ENCODE assay signal across 7 mouse cellular contexts in genomic region chr17:27908888-27909621, GRCm38 (mm10). TPM values are rescaled to one million over a fixed set of nuclear protein-coding genes. Genes with fewer than 3 reads are reported as not detected.
DNase-seq lines count a peak whose midpoint lies in the region; ATAC-seq and TF ChIP-seq lines count a peak whose summit lies in the region.

Gene Anks1, plus strand, starts transcription at chr17:27909306.

- H3K4me3 ChIP-seq in limb, embryonic 12.5 days (replicated peaks) = peak within 1 kb of the TSS; percentile 97
- peak within 1 kb of the TSS; percentile 79 for H3K4me3 ChIP-seq in midbrain, embryonic 15.5 days
- H3K4me3 ChIP-seq in spleen, adult 2 months (ENCODE audit: extremely low read depth, insufficient read depth, insufficient read length) = peak within 1 kb of the TSS; percentile 89

- H3K27ac ChIP-seq in limb, embryonic 12.5 days = peak within 1 kb of the TSS; percentile 88
- peak within 1 kb of the TSS; percentile 92 for H3K27ac ChIP-seq in midbrain, embryonic 15.5 days
- H3K27ac ChIP-seq in spleen, adult 2 months (ENCODE audit: insufficient read depth, low read length) = peak within 1 kb of the TSS; percentile 85

- H3K9me3 ChIP-seq in limb, embryonic 12.5 days = no peaks in the 10 kb centered on the region
- H3K9me3 ChIP-seq in midbrain, embryonic 15.5 days = no peaks in the 10 kb centered on the region

- TF ChIP-seq CTCF in spleen, adult 2 months (IDR thresholded peaks at IDR 0.05; ENCODE audit: extremely low read depth, insufficient read depth, insufficient read length, insufficient replicate concordance) = no peak

- peaks cover 21% of the 10 kb centered on the region for H3K36me3 ChIP-seq in limb, embryonic 12.5 days
- no peaks in the 10 kb centered on the region for H3K36me3 ChIP-seq in midbrain, embryonic 15.5 days (replicated peaks)
- H3K36me3 ChIP-seq in spleen, adult 2 months (ENCODE audit: control insufficient read depth, insufficient read depth, low read length) = no peaks in the 10 kb centered on the region

- peaks cover 31% of the 10 kb centered on the region for H3K4me1 ChIP-seq in limb, embryonic 12.5 days (replicated peaks)
- peaks cover 45% of the 10 kb centered on the region for H3K4me1 ChIP-seq in midbrain, embryonic 15.5 days
- peaks cover 5% of the 10 kb centered on the region for H3K4me1 ChIP-seq in spleen, adult 2 months (ENCODE audit: control insufficient read depth, insufficient read depth, insufficient read length)

- WGBS in limb, embryonic 12.5 days = under 1% methylated on average over 78 of the region's 78 CpGs
- WGBS in midbrain, embryonic 15.5 days = under 1% methylated on average over 60 of the region's 78 CpGs
- under 1% methylated on average over 76 of the region's 78 CpGs for WGBS in spleen, adult 2 months

- peak; percentile 95 for DNase-seq in adrenal gland, postnatal 10 days
- peak; percentile 90 for DNase-seq in embryo, embryonic 9.5 days (ENCODE audit: extremely low spot score)
- DNase-seq in gonadal fat pad, adult 2 months (ENCODE audit: low read depth) = peak; percentile 46
- DNase-seq in kidney, adult 11 months = peak; percentile 86
- DNase-seq in spleen, adult 2 months (ENCODE audit: low read depth in 1 of 2, low spot score in 2 of 2) = peak; percentile 67 to 77

- peak within 1 kb of the TSS; percentile 87 for H3K9ac ChIP-seq in limb, embryonic 12.5 days (replicated peaks)
- H3K9ac ChIP-seq in midbrain, embryonic 15.5 days = peak within 1 kb of the TSS; percentile 92

- no peak; the same call in 1 of the 2 replicates for TF ChIP-seq POLR2A in spleen, adult 2 months (IDR thresholded peaks at IDR 0.05; ENCODE audit: low read depth, low read length)

- peak; percentile 88 for ATAC-seq in limb, embryonic 12.5 days (ENCODE audit: insufficient number of reproducible peaks, insufficient read depth, low FRiP score, low TSS enrichment, low read depth)
- peak; percentile 85 for ATAC-seq in midbrain, embryonic 15.5 days (replicated peaks)

- no peaks in the 10 kb centered on the region for H3K27me3 ChIP-seq in limb, embryonic 12.5 days
- H3K27me3 ChIP-seq in midbrain, embryonic 15.5 days (replicated peaks) = no peaks in the 10 kb centered on the region
- H3K27me3 ChIP-seq in spleen, adult 2 months (ENCODE audit: control insufficient read depth, insufficient read depth, low read length) = no peaks in the 10 kb centered on the region

- H3K4me2 ChIP-seq in limb, embryonic 12.5 days = peak within 1 kb of the TSS; percentile 87
- H3K4me2 ChIP-seq in midbrain, embryonic 15.5 days = peak within 1 kb of the TSS; percentile 96

RNA-seq across cellular contexts. Expression of gene Anks1, which starts in this region (rescaled TPM):
- 10 to 100 TPM; 26.9 to 40.0 TPM for total RNA-seq in adrenal gland, postnatal 10 days (2021)
- polyA plus RNA-seq in gonadal fat pad, adult 2 months (2012; rRNA removed) = 33.1 and 42.5 TPM in 2 replicates
- polyA plus RNA-seq in limb, embryonic 12.5 days (2016; fragmentation: Nextera tagmentation; extraction: Ambion mirVana) = 19.0 and 21.8 TPM in 2 replicates
- polyA plus RNA-seq in midbrain, embryonic 15.5 days (2015; fragmentation: Nextera tagmentation; extraction: Ambion mirVana) = 68.2 and 71.9 TPM in 2 replicates
- polyA plus RNA-seq in spleen, adult 2 months (2012; rRNA removed) = 25.9 and 27.1 TPM in 2 replicates

Comparison
In these comparisons a context has a peak if more than half of its experiments do, and no peak if none do; other contexts are left out.
1. Peak in every context shown above with its lines: DNase-seq, ATAC-seq, H3K4me3 ChIP-seq and H3K27ac ChIP-seq.